Mouse (Mus musculus): ENCODE measurements around the gene Gm21962. TPM values are rescaled to one million over a fixed set of nuclear protein-coding genes. Genes with fewer than 3 reads are reported as not detected.

The Gm21962 gene
- polyA plus RNA-seq (2012; rRNA removed) = not detected in 2 replicates

DNA sequence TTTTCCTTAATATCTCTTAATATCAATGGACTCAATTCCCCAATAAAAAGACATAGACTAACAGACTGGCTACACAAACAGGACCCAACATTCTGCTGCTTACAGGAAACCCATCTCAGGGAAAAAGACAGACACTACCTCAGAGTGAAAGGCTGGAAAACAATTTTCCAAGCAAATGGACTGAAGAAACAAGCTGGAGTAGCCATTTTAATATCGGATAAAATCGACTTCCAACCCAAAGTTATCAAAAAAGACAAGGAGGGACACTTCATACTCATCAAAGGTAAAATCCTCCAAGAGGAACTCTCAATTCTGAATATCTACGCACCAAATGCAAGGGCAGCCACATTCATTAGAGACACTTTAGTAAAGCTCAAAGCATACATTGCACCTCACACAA is at the start of gene Gm21962:
Gene Gm21962 (plus strand): TSS at position 301 of the 400 bp plus-strand sequence.

Other genes starting within 250 kb of the Gm21962 start
- gene Ddit4l, start 49.9 kb upstream of the Gm21962 start, polyA plus RNA-seq (2012; rRNA removed) = 3.9 and 4.5 TPM in 2 replicates
- 687 and 730 TPM in 2 replicates for gene H2afz, start 193.0 kb downstream of the Gm21962 start, polyA plus RNA-seq (2012; rRNA removed)
- 11.1 TPM in 2 replicates for gene Dnajb14, start 196.2 kb downstream of the Gm21962 start, polyA plus RNA-seq (2012; rRNA removed)
- 102 and 105 TPM in 2 replicates for gene Lamtor3, start 247.0 kb downstream of the Gm21962 start, polyA plus RNA-seq (2012; rRNA removed)

Measured in central nervous system, embryonic 18 days (tissue).